Mouse (Mus musculus): ENCODE data around the gene Herc3. TPM values are rescaled to one million over a fixed set of nuclear protein-coding genes. Genes with fewer than 3 reads are reported as not detected.

The Herc3 gene
- polyA plus RNA-seq, 1 experiment from 2014 or later, result 24.9 TPM

GRCm38 (mm10) chr6:58903171-58903570, 71.9 kb downstream of the Herc3 start:
- Histone ChIP-seq H3K27ac (ENCODE audit: low read length) (no peak overlapping the region), H3K9me3 (ENCODE audit: control insufficient read depth, low read length) (peaks cover 19% of the 10 kb centered on the region), H3K4me1 (replicated peaks; ENCODE audit: control insufficient read depth, insufficient read depth, low read length) (peaks cover 16% of the 10 kb centered on the region), H3K4me3 (replicated peaks; ENCODE audit: low read length) (no peak overlapping the region), H3K36me3 (ENCODE audit: control insufficient read depth, insufficient read depth) (peaks cover 13% of the 10 kb centered on the region), H3K4me2 (ENCODE audit: low read length) (peak overlapping the region; percentile 15), H3K9ac (replicated peaks; ENCODE audit: low read depth, low read length) (no peak overlapping the region), H3K27me3 (replicated peaks; ENCODE audit: control insufficient read depth, insufficient read depth, low read length) (no peaks in the 10 kb centered on the region)
- ATAC-seq, result peak; percentile 86
- WGBS, result 11% methylated on average over 8 of the region's 8 CpGs

GRCm38 (mm10) chr6:58904551-58904950, 73.3 kb downstream of the Herc3 start:
- Histone ChIP-seq H3K9ac (replicated peaks; ENCODE audit: low read depth, low read length) (no peak overlapping the region), H3K4me2 (ENCODE audit: low read length) (no peak overlapping the region), H3K4me1 (replicated peaks; ENCODE audit: control insufficient read depth, insufficient read depth, low read length) (peaks cover 13% of the 10 kb centered on the region), H3K27ac (ENCODE audit: low read length) (no peak overlapping the region), H3K36me3 (ENCODE audit: control insufficient read depth, insufficient read depth) (peaks cover 13% of the 10 kb centered on the region), H3K4me3 (replicated peaks; ENCODE audit: low read length) (no peak overlapping the region), H3K9me3 (ENCODE audit: control insufficient read depth, low read length) (peaks cover 19% of the 10 kb centered on the region), H3K27me3 (replicated peaks; ENCODE audit: control insufficient read depth, insufficient read depth, low read length) (no peaks in the 10 kb centered on the region)
- WGBS, result 55% methylated on average over 3 of the region's 3 CpGs
- ATAC-seq, result no peak

GRCm38 (mm10) chr6:58906852-58907261, 75.6 kb downstream of the Herc3 start, which contains the start of gene Nap1l5:
Gene Nap1l5 (minus strand): TSS chr6:58907076.
- peaks cover 12% of the 10 kb centered on the region for H3K4me1 ChIP-seq (replicated peaks; ENCODE audit: control insufficient read depth, insufficient read depth, low read length)
- H3K9ac ChIP-seq (replicated peaks; ENCODE audit: low read depth, low read length), result peak within 1 kb of the TSS; percentile 54
- no peak within 1 kb of the TSS; the same call in 1 of the 2 replicates for H3K27ac ChIP-seq (ENCODE audit: low read length)
- peak within 1 kb of the TSS; percentile 51 for H3K4me3 ChIP-seq (replicated peaks; ENCODE audit: low read length)
- H3K36me3 ChIP-seq (ENCODE audit: control insufficient read depth, insufficient read depth), result peaks cover 13% of the 10 kb centered on the region
- WGBS, result 45% methylated on average over 34 of the region's 34 CpGs
- peak within 1 kb of the TSS; percentile 68 for H3K4me2 ChIP-seq (ENCODE audit: low read length)
- H3K9me3 ChIP-seq (ENCODE audit: control insufficient read depth, low read length), result peaks cover 19% of the 10 kb centered on the region
- peak; percentile 91 for ATAC-seq
- H3K27me3 ChIP-seq (replicated peaks; ENCODE audit: control insufficient read depth, insufficient read depth, low read length), result no peaks in the 10 kb centered on the region

- H3K4me3 ChIP-seq (replicated peaks; ENCODE audit: low read length), result peak overlapping the region; percentile 51
- H3K27me3 ChIP-seq (replicated peaks; ENCODE audit: control insufficient read depth, insufficient read depth, low read length), result no peaks in the 10 kb centered on the region
- peak overlapping the region; percentile 68 for H3K4me2 ChIP-seq (ENCODE audit: low read length)
- H3K9ac ChIP-seq (replicated peaks; ENCODE audit: low read depth, low read length), result peak overlapping the region; percentile 54; the same call in 1 of the 2 replicates
- H3K9me3 ChIP-seq (ENCODE audit: control insufficient read depth, low read length), result peaks cover 19% of the 10 kb centered on the region
- WGBS, result 68% methylated on average over 8 of the region's 8 CpGs
- peaks cover 13% of the 10 kb centered on the region for H3K36me3 ChIP-seq (ENCODE audit: control insufficient read depth, insufficient read depth)
- ATAC-seq, result no peak
- H3K27ac ChIP-seq (ENCODE audit: low read length), result no peak overlapping the region
- H3K4me1 ChIP-seq (replicated peaks; ENCODE audit: control insufficient read depth, insufficient read depth, low read length), result peaks cover 9% of the 10 kb centered on the region
Observed at GRCm38 (mm10) chr6:58907336-58907735, 76.1 kb downstream of the Herc3 start.

- Histone ChIP-seq H3K9me3 (ENCODE audit: control insufficient read depth, low read length) (peaks cover 19% of the 10 kb centered on the region), H3K4me1 (replicated peaks; ENCODE audit: control insufficient read depth, insufficient read depth, low read length) (peaks cover 9% of the 10 kb centered on the region), H3K4me2 (ENCODE audit: low read length) (no peak overlapping the region), H3K4me3 (replicated peaks; ENCODE audit: low read length) (no peak overlapping the region), H3K9ac (replicated peaks; ENCODE audit: low read depth, low read length) (no peak overlapping the region), H3K36me3 (ENCODE audit: control insufficient read depth, insufficient read depth) (peaks cover 13% of the 10 kb centered on the region), H3K27ac (ENCODE audit: low read length) (no peak overlapping the region), H3K27me3 (replicated peaks; ENCODE audit: control insufficient read depth, insufficient read depth, low read length) (no peaks in the 10 kb centered on the region)
- 50% methylated on average over 2 of the region's 2 CpGs for WGBS
- ATAC-seq, result no peak
Observed at GRCm38 (mm10) chr6:58907791-58908190, 76.5 kb downstream of the Herc3 start.

GRCm38 (mm10) chr6:58912842-58913241, 81.6 kb downstream of the Herc3 start:
- Histone ChIP-seq H3K27ac (ENCODE audit: low read length) (no peak overlapping the region), H3K27me3 (replicated peaks; ENCODE audit: control insufficient read depth, insufficient read depth, low read length) (no peaks in the 10 kb centered on the region), H3K4me3 (replicated peaks; ENCODE audit: low read length) (no peak overlapping the region), H3K36me3 (ENCODE audit: control insufficient read depth, insufficient read depth) (0 out of 2 replicates have a peak, but pooled peaks cover 5% of the 10 kb centered on the region), H3K4me2 (ENCODE audit: low read length) (no peak overlapping the region), H3K9me3 (ENCODE audit: control insufficient read depth, low read length) (peaks cover under 1% of the 10 kb centered on the region; the same call in 1 of the 2 replicates), H3K4me1 (replicated peaks; ENCODE audit: control insufficient read depth, insufficient read depth, low read length) (no peaks in the 10 kb centered on the region), H3K9ac (replicated peaks; ENCODE audit: low read depth, low read length) (no peak overlapping the region)
- WGBS, result 84% methylated on average over 5 of the region's 5 CpGs
- no peak for ATAC-seq

- Histone ChIP-seq H3K9me3 (ENCODE audit: control insufficient read depth, low read length) (no peaks in the 10 kb centered on the region), H3K36me3 (ENCODE audit: control insufficient read depth, insufficient read depth) (0 out of 2 replicates have a peak, but pooled peaks cover 5% of the 10 kb centered on the region), H3K27ac (ENCODE audit: low read length) (no peak overlapping the region), H3K9ac (replicated peaks; ENCODE audit: low read depth, low read length) (no peak overlapping the region), H3K4me3 (replicated peaks; ENCODE audit: low read length) (no peak overlapping the region), H3K4me1 (replicated peaks; ENCODE audit: control insufficient read depth, insufficient read depth, low read length) (no peaks in the 10 kb centered on the region), H3K4me2 (ENCODE audit: low read length) (no peak overlapping the region), H3K27me3 (replicated peaks; ENCODE audit: control insufficient read depth, insufficient read depth, low read length) (no peaks in the 10 kb centered on the region)
- ATAC-seq, result no peak
- WGBS, result 76% methylated on average over 3 of the region's 3 CpGs
Observed at GRCm38 (mm10) chr6:58913551-58913950, 82.3 kb downstream of the Herc3 start.

- H3K9me3 ChIP-seq (ENCODE audit: control insufficient read depth, low read length), result no peaks in the 10 kb centered on the region
- ATAC-seq, result no peak
- no peak overlapping the region for H3K9ac ChIP-seq (replicated peaks; ENCODE audit: low read depth, low read length)
- H3K36me3 ChIP-seq (ENCODE audit: control insufficient read depth, insufficient read depth), result 0 out of 2 replicates have a peak, but pooled peaks cover 5% of the 10 kb centered on the region
- no peak overlapping the region for H3K4me2 ChIP-seq (ENCODE audit: low read length)
- no peak overlapping the region for H3K27ac ChIP-seq (ENCODE audit: low read length)
- 82% methylated on average over 5 of the region's 5 CpGs for WGBS
- H3K4me1 ChIP-seq (replicated peaks; ENCODE audit: control insufficient read depth, insufficient read depth, low read length), result no peaks in the 10 kb centered on the region
- no peak overlapping the region for H3K4me3 ChIP-seq (replicated peaks; ENCODE audit: low read length)
- no peaks in the 10 kb centered on the region for H3K27me3 ChIP-seq (replicated peaks; ENCODE audit: control insufficient read depth, insufficient read depth, low read length)
Observed at GRCm38 (mm10) chr6:58913971-58914370, 82.7 kb downstream of the Herc3 start.

GRCm38 (mm10) chr6:58916498-58916897, 85.2 kb downstream of the Herc3 start:
- no peaks in the 10 kb centered on the region for H3K27me3 ChIP-seq (replicated peaks; ENCODE audit: control insufficient read depth, insufficient read depth, low read length)
- no peak overlapping the region for H3K27ac ChIP-seq (ENCODE audit: low read length)
- no peak overlapping the region for H3K9ac ChIP-seq (replicated peaks; ENCODE audit: low read depth, low read length)
- H3K4me1 ChIP-seq (replicated peaks; ENCODE audit: control insufficient read depth, insufficient read depth, low read length), result no peaks in the 10 kb centered on the region
- H3K9me3 ChIP-seq (ENCODE audit: control insufficient read depth, low read length), result no peaks in the 10 kb centered on the region
- 90% methylated on average over 5 of the region's 5 CpGs for WGBS
- no peak overlapping the region for H3K4me2 ChIP-seq (ENCODE audit: low read length)
- ATAC-seq, result no peak
- H3K4me3 ChIP-seq (replicated peaks; ENCODE audit: low read length), result no peak overlapping the region
- peaks cover 9% of the 10 kb centered on the region for H3K36me3 ChIP-seq (ENCODE audit: control insufficient read depth, insufficient read depth)

GRCm38 (mm10) chr6:58920735-58921134, 89.5 kb downstream of the Herc3 start:
- no peak overlapping the region for H3K4me3 ChIP-seq (replicated peaks; ENCODE audit: low read length)
- H3K27ac ChIP-seq (ENCODE audit: low read length), result no peak overlapping the region
- H3K4me1 ChIP-seq (replicated peaks; ENCODE audit: control insufficient read depth, insufficient read depth, low read length), result no peaks in the 10 kb centered on the region
- 73% methylated on average over 6 of the region's 6 CpGs for WGBS
- no peaks in the 10 kb centered on the region for H3K27me3 ChIP-seq (replicated peaks; ENCODE audit: control insufficient read depth, insufficient read depth, low read length)
- H3K9me3 ChIP-seq (ENCODE audit: control insufficient read depth, low read length), result no peaks in the 10 kb centered on the region
- H3K9ac ChIP-seq (replicated peaks; ENCODE audit: low read depth, low read length), result no peak overlapping the region
- no peak overlapping the region for H3K4me2 ChIP-seq (ENCODE audit: low read length)
- no peak for ATAC-seq
- H3K36me3 ChIP-seq (ENCODE audit: control insufficient read depth, insufficient read depth), result peaks cover 9% of the 10 kb centered on the region

Measured in forebrain, embryonic 16.5 days (tissue).